Mouse (Mus musculus) right cerebral cortex, adult 18-20 months (tissue): ENCODE measurements at regions not wholly inside any gene's neighbourhood (a gene's known extent, or its start where the extent isn't known, plus 50 kb on each side); places are given as distances from the start of the nearest gene placed in this dataset.
"Not testable (repeated sequence)": the region's sequence is repeated elsewhere in the genome, so short reads cannot be mapped to it uniquely, and the experiment has no call there.

Experiments used
- DNase-seq: peaks from one replicate; pipeline ENCODE4 v3.0.0; 2022; ENCODE audit warnings: mixed read lengths

- DNase-seq: no peak
Observed at GRCm38 (mm10) chr2:123887587-123887986, 202.2 kb upstream of the Sema6d start.

GRCm38 (mm10) chr2:123911921-123912320 lies 177.8 kb upstream of the Sema6d start:
- DNase-seq: not testable (repeated sequence)

DNA sequence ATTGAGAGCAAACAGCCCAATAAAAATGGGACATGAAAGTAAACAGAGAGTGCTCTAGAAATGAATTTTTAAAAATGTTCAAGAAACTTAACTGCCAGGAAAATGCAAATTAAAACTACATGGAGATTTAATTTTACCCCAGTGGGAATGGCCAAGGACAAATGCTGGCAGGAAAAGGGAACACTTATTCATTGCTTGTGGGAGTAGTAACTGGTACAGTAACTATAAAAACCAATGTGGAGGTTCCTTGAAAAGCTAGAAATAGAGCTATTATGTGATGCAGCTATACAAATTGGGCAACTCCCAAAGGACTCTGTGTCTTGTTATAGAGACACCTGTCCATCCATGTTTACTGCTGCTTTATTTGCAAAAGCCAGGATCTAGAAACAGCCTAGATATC lies 175.7 kb upstream of the Sema6d start:
- DNase-seq: peak; percentile 60

- DNase-seq: peak; percentile 25
Observed at GRCm38 (mm10) chr2:123920418-123920817, 169.4 kb upstream of the Sema6d start.

DNA sequence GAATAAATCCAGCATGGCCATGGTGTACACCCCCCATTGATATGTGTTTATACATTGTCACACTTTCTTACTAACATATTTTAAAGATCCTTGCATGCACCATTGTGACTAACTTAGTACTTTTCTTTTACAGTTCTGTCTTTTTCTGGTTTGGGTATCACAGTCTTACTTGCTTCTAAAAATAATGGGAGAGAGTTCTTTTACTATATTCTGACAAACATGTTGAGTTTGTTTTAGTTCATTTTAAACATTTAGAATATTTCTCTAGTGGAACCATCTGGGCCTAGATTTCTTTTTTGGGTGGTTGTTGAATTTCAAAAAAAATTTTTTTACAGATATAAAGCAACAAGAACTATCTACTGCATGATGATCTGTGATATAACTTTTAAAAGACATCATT lies 161.7 kb upstream of the Sema6d start:
- no peak for DNase-seq

- no peak for DNase-seq
Observed at GRCm38 (mm10) chr2:123936896-123937295, 152.9 kb upstream of the Sema6d start.

- DNase-seq: no peak
Observed at GRCm38 (mm10) chr2:123963606-123964005, 126.2 kb upstream of the Sema6d start.

DNA sequence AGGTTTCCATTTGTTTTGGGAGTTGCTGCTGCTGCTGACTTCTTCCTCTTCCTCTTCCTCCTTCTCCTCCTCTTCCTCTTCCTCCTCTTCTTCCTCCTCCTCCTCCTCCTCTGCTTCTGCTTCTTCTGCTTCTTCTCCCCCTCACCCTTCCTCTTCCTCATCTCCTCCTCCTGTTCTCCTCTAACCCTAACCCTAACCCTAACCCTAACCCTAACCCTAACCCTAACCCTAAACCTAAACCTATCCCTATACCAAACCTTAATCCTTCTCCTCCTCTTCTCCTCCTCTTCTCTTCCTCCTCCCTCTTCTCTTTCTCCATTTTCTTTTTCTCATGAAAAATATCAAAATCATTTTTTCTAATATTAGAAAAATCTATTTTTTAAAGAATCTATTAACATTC lies 86.3 kb upstream of the Sema6d start:
- no peak for DNase-seq

DNA sequence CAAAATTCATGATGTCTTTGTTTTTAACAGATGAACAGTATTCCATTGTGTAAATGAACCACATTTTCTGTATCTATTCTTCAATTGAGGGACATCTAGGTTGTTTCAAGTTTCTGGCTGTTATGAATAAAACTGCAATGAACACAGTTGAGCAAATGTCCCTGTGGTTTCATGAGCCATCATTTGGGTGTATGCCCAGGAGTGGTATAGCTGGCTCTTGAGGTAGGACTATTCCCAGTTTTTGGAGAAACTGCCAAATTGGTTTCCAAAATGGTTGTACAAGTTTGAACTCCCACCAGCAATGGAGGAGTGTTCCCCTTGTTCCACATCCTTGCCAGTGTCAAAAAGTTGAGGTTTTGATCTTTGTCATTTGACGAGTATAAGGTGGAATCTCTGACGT lies 74.2 kb upstream of the Sema6d start:
- DNase-seq: peak; percentile 28
